Mouse (Mus musculus): ENCODE results near the gene Casp1. TPM values are rescaled to one million over a fixed set of nuclear protein-coding genes. Genes with fewer than 3 reads are reported as not detected.
A peak's percentile ranks its signal among the peaks of the same experiment; 100 is the strongest.

Gene Casp1
- polyA plus RNA-seq, 1 experiment: 0.61 TPM

DNA sequence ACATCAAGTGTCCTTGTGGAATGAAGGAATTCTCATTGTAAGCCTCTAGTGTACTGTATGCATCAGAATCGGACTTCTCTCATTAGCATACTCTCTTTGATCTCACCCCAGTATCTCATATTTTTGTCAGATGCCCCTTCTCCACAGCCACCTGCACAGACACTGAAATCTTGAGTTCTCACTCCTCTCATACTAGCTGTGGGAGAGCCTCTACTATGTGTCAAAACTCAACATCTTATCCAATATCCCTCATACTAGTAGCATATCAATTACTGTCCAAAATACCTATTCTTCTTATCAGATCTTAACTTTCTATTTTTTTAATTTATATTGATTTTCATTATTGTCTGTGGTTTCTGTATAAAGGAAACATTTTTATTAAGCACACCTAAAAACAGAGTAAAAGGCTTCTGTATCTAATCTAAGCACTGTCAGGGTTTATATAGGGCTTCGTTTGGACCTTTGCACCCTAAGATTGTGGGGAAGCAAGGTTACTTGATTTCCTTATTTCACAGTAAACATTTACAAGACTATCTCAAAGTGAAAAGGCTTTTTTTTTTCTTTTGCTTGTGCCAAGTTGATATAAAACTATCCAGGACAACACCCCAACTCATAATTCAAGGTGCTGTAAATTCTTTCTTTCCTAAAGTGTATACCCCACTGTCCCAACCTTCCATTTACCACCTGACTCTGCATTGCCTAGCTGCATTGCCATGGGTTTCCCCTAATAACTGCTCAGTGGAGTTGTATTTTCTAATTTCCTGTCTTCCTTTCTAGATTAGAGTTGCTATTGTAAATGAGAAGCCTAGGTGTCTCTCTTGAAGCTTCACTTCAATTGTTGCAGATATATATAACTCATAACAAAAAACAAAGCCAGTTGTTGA lies 1.7 kb upstream of the Casp1 start:
- WGBS: 74% methylated on average over 2 of the region's 2 CpGs
- Histone ChIP-seq H3K36me3 (ENCODE audit: control insufficient read depth, insufficient read depth, low read length) (no peaks in the 10 kb centered on the region), H3K4me1 (ENCODE audit: control insufficient read depth, insufficient read depth, low read length) (no peaks in the 10 kb centered on the region), H3K27me3 (replicated peaks; ENCODE audit: control insufficient read depth, insufficient read depth, low read length) (no peaks in the 10 kb centered on the region), H3K27ac (ENCODE audit: insufficient read depth, low read depth, low read length) (no peak overlapping the region), H3K4me3 (ENCODE audit: insufficient read depth, low read depth, low read length) (no peak overlapping the region)
- DNase-seq: no peak
- TF ChIP-seq CTCF (conservative IDR thresholded peaks at IDR 0.05; ENCODE audit: insufficient read depth, insufficient read length, low read depth, low read length) (no peak), POLR2A (IDR thresholded peaks at IDR 0.05; ENCODE audit: low read depth, low read length) (no peak)

DNA sequence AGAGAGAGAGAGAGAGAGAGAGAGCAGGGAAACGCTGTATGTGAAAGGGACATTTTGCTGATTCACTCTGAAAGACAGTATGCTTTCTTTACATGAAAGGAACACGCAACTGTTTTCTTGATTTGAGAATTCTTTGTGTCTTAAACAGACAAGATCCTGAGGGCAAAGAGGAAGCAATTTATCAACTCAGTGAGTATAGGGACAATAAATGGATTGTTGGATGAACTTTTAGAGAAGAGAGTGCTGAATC lies 740 bp downstream of the Casp1 start:
- WGBS: 66% methylated on average over 2 of the region's 2 CpGs
- no peak for TF ChIP-seq POLR2A (IDR thresholded peaks at IDR 0.05; ENCODE audit: low read depth, low read length)
- no peak for TF ChIP-seq CTCF (conservative IDR thresholded peaks at IDR 0.05; ENCODE audit: insufficient read depth, insufficient read length, low read depth, low read length)
- no peak overlapping the region for H3K4me3 ChIP-seq (ENCODE audit: insufficient read depth, low read depth, low read length)
- H3K27ac ChIP-seq (ENCODE audit: insufficient read depth, low read depth, low read length): no peak overlapping the region
- H3K27me3 ChIP-seq (replicated peaks; ENCODE audit: control insufficient read depth, insufficient read depth, low read length): no peaks in the 10 kb centered on the region
- H3K4me1 ChIP-seq (ENCODE audit: control insufficient read depth, insufficient read depth, low read length): no peaks in the 10 kb centered on the region
- H3K36me3 ChIP-seq (ENCODE audit: control insufficient read depth, insufficient read depth, low read length): no peaks in the 10 kb centered on the region
- DNase-seq: no peak

DNA sequence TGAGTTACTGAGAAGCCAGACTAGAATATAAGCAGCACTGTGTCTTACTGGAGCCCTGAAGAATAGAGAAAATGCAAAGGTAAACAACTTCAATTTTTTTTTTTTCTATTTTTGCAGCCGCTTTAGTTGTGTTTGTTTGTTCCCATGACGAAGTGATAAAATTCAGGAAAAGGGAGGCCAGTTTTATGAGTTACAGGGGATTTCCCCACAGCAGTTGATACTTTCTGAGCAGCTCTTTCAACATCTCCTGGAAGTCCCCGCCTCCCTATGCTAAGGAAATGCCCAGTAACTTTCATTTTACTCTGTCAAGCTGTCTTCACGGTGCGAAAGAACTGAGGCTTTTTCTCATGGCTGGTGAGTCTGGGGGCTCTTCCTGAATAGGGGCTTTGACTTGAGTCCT lies 10.2 kb downstream of the Casp1 start, which contains the start of gene Casp4:
Gene Casp4 (plus strand): TSS at position 268 of the 400 bp plus-strand sequence.
- no peaks in the 10 kb centered on the region for H3K36me3 ChIP-seq (ENCODE audit: control insufficient read depth, insufficient read depth, low read length)
- peak within 1 kb of the TSS; percentile 31 for H3K4me3 ChIP-seq (ENCODE audit: insufficient read depth, low read depth, low read length)
- TF ChIP-seq POLR2A (IDR thresholded peaks at IDR 0.05; ENCODE audit: low read depth, low read length): no peak
- no peak for TF ChIP-seq CTCF (conservative IDR thresholded peaks at IDR 0.05; ENCODE audit: insufficient read depth, insufficient read length, low read depth, low read length)
- H3K27ac ChIP-seq (ENCODE audit: insufficient read depth, low read depth, low read length): no peak within 1 kb of the TSS
- no peaks in the 10 kb centered on the region for H3K4me1 ChIP-seq (ENCODE audit: control insufficient read depth, insufficient read depth, low read length)
- peak; percentile 31 for DNase-seq
- WGBS: 39% methylated on average over 5 of the region's 5 CpGs
- H3K27me3 ChIP-seq (replicated peaks; ENCODE audit: control insufficient read depth, insufficient read depth, low read length): no peaks in the 10 kb centered on the region

DNA sequence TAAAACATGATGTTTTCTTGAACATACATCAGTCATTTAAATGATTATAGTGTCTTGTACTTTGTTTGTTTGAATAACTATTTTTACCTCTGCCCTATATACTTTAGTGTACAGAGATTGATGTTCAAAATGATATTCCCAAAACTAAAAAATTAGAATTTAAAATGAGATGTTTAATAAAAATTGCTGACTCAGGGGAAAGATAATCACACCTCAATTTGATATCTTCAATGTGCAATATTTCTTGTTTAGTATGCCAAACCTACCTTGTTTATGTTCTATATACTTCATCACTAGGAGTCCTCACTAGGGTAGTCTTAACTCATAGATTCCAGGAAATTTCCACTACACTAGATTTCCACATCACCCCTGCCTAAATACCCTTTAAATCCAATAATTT lies 11.8 kb downstream of the Casp1 start:
- Histone ChIP-seq H3K4me1 (ENCODE audit: control insufficient read depth, insufficient read depth, low read length) (no peaks in the 10 kb centered on the region), H3K4me3 (ENCODE audit: insufficient read depth, low read depth, low read length) (no peak overlapping the region), H3K36me3 (ENCODE audit: control insufficient read depth, insufficient read depth, low read length) (no peaks in the 10 kb centered on the region), H3K27me3 (replicated peaks; ENCODE audit: control insufficient read depth, insufficient read depth, low read length) (no peaks in the 10 kb centered on the region), H3K27ac (ENCODE audit: insufficient read depth, low read depth, low read length) (no peak overlapping the region)
- DNase-seq: no peak
- no peak for TF ChIP-seq POLR2A (IDR thresholded peaks at IDR 0.05; ENCODE audit: low read depth, low read length)
- TF ChIP-seq CTCF (conservative IDR thresholded peaks at IDR 0.05; ENCODE audit: insufficient read depth, insufficient read length, low read depth, low read length): no peak

DNA sequence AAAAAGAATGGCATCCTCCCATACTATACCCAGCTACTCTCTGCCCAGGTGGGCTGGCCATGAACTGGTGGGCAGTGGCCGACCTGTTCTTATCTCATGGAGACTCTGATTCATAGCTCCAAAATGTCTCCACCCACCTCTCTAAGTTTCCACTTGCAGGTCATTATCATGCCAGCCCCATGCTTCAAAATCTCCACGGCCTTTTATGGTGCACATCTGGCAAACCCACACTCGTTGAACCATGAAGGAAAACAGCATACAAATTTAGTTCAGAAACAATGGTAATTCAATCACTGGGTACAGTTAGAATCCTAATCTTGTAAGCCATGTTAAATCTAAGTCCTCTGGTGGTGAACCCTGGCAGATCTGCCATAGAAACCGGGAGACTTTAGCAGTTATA lies 13.1 kb downstream of the Casp1 start:
- Histone ChIP-seq H3K27ac (ENCODE audit: insufficient read depth, low read depth, low read length) (no peak overlapping the region), H3K4me3 (ENCODE audit: insufficient read depth, low read depth, low read length) (no peak overlapping the region), H3K27me3 (replicated peaks; ENCODE audit: control insufficient read depth, insufficient read depth, low read length) (no peaks in the 10 kb centered on the region), H3K36me3 (ENCODE audit: control insufficient read depth, insufficient read depth, low read length) (no peaks in the 10 kb centered on the region), H3K4me1 (ENCODE audit: control insufficient read depth, insufficient read depth, low read length) (no peaks in the 10 kb centered on the region)
- DNase-seq: peak; percentile 5
- WGBS: 54% methylated on average over 4 of the region's 4 CpGs
- no peak for TF ChIP-seq POLR2A (IDR thresholded peaks at IDR 0.05; ENCODE audit: low read depth, low read length)
- TF ChIP-seq CTCF (conservative IDR thresholded peaks at IDR 0.05; ENCODE audit: insufficient read depth, insufficient read length, low read depth, low read length): no peak

DNA sequence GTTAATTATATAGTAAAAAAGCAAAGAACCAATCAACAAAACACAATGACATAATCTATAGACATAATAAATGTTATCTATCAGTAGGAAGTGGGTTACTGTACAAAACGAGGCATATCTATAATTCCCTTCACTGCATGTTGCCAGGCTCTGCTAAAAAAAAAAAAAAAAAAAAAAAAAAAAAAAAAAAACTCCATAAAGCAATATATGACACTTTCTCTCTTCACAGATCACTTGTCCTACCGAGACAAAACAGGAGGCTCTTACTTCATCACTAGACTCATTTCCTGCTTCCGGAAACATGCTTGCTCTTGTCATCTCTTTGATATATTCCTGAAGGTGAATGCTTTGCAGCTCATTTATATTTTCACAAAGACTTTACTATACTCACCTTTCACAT lies 29.9 kb downstream of the Casp1 start:
- Histone ChIP-seq H3K27ac (ENCODE audit: insufficient read depth, low read depth, low read length) (no peak overlapping the region), H3K27me3 (replicated peaks; ENCODE audit: control insufficient read depth, insufficient read depth, low read length) (no peaks in the 10 kb centered on the region), H3K4me3 (ENCODE audit: insufficient read depth, low read depth, low read length) (no peak overlapping the region), H3K36me3 (ENCODE audit: control insufficient read depth, insufficient read depth, low read length) (no peaks in the 10 kb centered on the region), H3K4me1 (ENCODE audit: control insufficient read depth, insufficient read depth, low read length) (no peaks in the 10 kb centered on the region)
- WGBS: 69% methylated on average over 3 of the region's 3 CpGs
- TF ChIP-seq CTCF (conservative IDR thresholded peaks at IDR 0.05; ENCODE audit: insufficient read depth, insufficient read length, low read depth, low read length): no peak
- DNase-seq: no peak

DNA sequence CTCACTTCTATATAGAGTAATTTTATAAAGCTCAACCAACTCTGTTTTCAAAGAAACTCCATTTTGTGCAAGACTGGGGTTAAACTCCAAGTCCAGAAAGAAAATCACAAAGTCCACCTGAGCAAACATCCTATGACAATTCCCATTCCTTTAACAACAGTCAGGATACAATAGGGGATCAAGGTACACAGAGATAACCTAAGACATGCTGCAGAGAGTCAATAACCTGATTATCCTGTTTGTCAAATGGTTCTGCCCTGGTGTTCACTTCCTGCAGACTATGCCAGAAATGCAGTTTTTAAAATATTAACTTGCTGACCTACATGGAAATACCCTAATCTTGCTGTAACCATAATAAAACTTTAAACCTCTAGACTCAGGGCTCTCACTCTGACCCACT lies 34.1 kb downstream of the Casp1 start:
- Histone ChIP-seq H3K27me3 (replicated peaks; ENCODE audit: control insufficient read depth, insufficient read depth, low read length) (no peaks in the 10 kb centered on the region), H3K4me1 (ENCODE audit: control insufficient read depth, insufficient read depth, low read length) (no peaks in the 10 kb centered on the region), H3K4me3 (ENCODE audit: insufficient read depth, low read depth, low read length) (no peak overlapping the region), H3K27ac (ENCODE audit: insufficient read depth, low read depth, low read length) (no peak overlapping the region), H3K36me3 (ENCODE audit: control insufficient read depth, insufficient read depth, low read length) (no peaks in the 10 kb centered on the region)
- DNase-seq: no peak
- TF ChIP-seq CTCF (conservative IDR thresholded peaks at IDR 0.05; ENCODE audit: insufficient read depth, insufficient read length, low read depth, low read length): no peak
